Mouse (Mus musculus) urinary bladder, adult 18-20 months (tissue): ENCODE data around the gene Sec16a.
A peak's percentile ranks its signal among the peaks of the same experiment; 100 is the strongest.

ENCODE experiments used
- DNase-seq, 2 experiments: peaks; one replicate each; pipeline ENCODE4 v3.0.0; 2022; ENCODE audit warnings: low spot score in 2 of 2, mixed read lengths in 2 of 2

Gene Sec16a

DNA sequence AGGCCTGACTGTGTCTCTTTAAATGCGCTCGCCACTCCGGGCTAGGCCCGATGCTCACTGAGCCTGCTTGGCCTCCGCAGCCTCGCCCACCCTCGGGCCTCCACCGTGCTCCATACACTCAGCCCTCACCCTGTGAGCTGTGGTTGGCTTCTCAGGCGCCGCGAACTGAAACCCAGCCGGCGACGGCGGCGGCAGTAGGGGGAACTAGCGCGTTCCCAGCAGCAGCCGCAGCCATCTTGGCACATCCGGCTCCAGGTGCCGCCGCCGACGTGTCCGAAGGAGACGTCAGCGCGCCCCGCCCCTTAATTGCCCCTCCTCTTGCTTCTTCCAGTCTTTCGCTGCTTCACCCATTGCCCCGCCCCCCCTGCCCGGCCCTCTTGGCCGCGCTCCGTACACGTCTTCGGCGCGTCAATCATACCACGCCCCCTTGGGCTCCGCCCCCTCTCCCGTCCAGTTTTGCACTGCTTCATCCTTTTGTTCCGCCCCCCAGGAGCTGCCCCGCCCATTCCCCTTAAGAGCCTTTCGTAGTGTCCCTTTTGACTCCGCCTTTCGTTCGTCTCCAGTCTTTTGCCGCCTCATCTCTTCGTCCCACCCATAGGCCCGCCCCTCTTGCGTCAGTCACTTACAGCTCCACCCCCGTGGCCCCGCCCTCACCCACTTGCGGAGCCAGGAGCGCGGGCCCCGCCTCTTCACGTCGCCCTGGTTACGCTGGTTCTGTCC lies at the start of gene Sec16a:
TSS of gene Sec16a (minus strand) at position 271 of the 720 bp plus-strand sequence.
- DNase-seq, result peak; percentile 99 to 100

DNA sequence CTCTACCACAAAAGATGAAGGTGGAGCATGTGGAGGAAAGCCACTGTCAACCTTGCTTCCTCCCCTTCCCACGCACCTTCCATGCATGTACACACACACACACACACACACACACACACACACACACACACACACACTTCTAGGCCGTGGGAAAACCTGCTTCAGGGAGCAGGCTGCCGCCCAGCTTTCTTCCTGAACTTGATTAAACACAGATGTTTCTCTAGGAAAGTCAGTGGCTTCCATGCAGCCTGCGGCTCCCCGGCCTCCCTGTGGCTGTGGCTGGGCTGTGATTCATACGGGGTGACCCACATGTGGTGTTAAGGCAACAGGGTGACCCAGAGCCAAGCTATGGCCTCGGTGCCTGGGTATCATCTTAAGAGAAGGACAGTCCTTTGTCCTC lies 49.4 kb upstream of the Sec16a start:
- DNase-seq, result no peak

DNA sequence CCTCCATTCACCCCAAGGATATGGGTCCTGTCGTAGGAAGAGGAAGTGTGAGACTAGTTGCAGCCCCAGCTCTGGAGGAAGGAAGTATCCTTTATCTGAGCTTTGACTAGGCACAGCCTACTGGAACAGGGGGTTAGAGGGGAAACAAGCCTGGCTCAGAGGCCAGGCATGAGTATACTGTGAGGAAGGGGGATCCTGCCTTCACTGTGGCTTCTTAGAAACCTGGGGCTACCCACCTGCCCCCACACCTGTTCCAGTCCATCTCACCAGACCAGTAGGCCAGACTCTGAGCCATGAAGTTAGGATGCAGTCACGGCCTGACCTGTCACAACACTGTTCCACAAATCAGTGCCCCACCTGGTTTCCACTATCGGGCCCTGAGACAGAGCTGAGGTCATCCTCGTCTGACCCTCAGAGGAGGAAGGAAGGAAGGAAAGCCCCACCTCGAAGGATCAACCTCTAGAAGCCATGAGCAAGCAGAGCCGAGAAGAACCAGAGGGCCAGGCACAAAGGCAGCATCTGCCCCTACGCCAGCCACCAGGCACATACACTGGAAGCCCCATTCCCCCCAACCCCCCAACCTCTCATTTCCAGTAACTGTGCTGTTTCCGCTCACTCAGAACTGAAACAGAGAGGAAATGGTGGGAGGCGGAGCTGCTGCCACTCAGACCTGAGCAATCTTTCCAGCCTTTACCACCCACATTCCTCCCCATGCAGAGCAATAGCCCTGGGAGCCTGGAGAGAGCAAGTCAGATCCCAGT lies 48.2 kb upstream of the Sec16a start:
- no peak for DNase-seq

DNA sequence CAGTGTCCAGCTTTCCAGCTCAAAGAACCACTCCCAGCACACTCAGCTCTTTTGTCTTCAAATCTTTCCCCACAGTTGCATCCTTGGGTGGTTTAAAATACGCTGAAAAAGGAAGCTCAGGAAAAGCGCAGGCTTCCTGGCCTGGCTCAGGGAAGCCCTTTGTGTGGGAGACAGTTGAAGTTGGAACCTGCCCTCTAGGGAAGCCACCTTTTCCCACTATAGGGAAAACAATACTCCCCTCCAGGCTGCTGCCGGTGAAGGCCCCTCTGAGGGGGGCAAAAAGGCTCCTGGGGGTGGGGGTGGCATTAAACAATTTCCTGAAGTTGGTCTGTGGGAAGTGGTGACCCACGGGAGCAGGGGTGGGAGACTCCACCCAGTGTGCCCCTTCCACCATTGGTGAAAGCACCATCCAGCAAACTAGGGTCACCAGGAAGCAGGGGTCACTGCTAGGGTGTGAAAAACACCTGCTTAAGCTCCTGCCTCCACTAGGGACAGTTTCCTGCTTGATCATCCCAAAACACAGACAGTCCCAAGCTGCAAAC lies 45.8 kb upstream of the Sec16a start:
- DNase-seq, result no peak

DNA sequence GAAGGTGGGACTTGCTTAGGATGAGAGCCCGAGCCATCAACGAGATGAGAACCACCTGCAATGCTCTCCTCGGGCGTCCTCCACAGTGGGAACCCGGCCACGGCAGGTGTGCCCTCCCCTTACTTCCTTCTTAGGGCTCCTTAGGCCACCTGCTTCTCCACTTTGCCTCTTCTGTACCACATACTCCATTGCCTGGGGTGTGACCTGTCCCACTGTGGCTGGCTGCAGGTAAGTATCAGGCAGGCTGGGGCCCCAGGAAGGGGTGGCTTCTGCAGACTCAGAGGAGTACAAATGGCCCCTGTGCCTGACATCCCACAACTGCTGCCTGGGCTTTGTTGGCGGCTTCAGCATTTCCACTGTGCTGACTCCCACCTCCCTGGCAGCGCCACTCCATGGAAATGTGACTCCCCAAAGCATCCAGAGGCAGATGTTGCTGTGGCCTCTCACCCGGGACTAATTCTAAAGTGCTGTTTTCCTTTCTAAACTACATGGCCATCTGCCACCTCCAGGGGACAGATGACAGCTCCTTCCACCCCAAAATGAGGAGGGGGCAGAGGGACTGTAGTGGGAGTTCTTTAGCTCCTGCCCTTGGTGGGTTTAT lies 43.6 kb upstream of the Sec16a start:
- DNase-seq, result no peak

DNA sequence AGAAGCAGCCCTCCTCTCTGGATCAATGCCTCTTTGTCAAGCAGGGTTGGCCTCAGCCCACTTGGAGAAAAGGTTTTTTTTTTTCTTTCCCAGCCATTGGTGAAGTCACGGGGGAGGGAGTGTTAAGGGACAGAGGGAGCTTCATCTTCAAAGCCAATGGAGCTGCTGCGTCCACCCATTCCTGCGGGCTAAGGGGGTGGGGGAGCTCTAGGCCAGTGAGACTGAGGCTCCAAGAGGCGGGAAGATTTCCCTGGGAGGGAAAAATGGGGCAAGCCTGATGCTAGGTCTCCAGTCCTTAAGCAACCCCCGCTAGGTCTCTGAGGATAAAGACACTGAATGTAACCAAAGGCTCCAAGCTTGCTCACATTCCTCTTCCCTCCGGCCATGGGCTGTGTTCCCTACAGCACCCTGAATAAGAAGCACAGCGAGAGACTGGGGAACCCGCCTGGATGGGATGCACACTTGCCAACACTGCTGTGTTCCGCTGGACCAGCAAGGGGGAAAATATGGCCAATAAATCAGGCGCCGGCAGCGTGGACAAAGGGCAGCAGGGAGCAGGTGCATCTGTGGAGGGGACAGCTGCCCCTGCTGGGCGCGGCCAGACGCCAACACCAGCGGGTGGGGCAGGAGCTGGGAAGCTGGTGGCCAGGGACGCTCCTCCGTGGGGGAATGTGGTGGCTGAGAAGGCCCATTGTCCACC lies 42.5 kb upstream of the Sec16a start:
- DNase-seq, result no peak

DNA sequence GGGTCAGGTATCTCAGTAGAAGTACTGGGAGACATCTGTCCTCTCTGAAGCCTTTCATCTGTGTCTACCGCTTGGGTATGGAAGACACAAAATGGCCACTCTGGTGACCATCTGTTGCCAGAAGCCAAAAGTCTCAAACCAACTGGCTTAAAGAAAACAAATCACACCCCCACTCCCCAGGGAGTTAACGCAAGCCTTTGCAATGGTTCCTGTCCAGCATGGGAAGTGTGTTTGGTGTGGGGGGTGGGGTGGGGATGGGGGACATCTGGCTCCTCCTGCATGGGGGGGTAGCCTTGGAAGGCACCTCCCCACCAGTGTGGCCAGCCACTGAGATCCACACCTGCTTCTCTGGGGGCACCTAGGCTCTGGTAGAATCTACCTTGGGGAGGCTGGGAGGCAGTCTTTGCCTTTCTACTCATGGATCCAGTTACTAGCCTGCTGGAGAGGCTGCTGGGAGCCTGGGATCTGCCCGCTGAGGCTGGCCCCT lies 41.9 kb upstream of the Sec16a start:
- no peak for DNase-seq

DNA sequence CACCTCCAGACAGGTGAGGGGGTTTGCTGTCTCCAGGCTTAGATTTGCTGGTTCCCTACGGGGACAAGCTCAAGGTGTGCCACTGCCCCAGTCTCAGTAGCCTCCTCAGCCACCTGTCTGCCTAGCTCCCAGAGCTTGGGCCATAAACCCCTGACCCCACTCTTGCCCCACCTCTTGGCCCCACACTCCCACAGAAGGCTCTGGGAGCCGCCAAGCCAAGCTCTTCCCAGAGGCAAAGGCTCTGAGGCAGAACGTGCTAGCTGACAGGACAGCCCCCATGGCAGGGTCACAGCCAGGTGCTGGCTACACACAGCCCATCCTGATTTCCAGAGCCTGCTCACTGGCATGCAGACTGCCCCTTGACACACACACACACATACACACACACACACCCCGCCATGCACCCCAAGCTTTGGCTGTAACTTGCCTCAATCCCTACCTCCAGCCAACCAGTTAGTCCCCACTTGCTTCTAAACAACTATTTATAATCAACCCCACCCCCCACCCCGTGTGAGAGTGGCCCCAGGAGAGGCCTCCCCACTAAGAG lies 41.3 kb upstream of the Sec16a start:
- no peak for DNase-seq

DNA sequence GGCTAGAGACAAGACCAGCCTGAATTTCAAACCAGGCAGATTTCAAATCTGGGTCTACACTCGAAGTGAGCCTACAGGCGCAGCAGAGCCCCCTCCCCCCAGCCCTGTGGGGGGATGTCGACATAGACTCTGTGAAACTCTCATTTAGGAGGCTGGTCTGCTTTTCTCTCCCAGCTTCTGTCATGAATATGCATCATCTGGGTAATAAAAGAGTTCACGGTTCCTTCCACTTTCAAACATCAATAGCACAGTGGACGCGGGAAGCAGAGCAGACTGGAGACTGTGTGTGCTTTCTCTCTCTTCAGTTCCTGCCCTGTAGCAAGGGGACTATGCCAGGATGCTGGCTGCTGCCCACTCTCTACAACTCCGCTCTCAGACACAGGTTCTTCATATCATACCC lies 40.7 kb upstream of the Sec16a start:
- DNase-seq, result no peak

DNA sequence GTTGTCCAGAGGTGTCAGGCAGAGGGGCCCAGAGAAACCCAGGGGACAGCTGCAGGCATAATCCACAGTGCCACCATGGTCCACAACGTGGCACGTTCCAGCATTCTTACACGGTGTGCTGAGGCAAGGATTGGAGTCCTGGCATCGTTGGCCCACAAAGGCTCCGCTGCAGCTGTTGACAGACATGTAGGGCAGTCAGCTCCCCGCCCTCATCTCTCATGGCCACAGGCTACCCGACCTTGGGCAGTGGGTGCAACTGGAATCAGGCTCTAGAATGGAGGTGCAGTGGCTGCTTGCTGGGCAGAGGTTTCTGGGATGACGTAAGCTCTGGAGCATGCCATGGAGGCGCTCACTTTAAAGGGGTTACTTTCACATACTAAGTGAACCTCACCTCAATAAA lies 40.3 kb upstream of the Sec16a start:
- DNase-seq, result no peak

DNA sequence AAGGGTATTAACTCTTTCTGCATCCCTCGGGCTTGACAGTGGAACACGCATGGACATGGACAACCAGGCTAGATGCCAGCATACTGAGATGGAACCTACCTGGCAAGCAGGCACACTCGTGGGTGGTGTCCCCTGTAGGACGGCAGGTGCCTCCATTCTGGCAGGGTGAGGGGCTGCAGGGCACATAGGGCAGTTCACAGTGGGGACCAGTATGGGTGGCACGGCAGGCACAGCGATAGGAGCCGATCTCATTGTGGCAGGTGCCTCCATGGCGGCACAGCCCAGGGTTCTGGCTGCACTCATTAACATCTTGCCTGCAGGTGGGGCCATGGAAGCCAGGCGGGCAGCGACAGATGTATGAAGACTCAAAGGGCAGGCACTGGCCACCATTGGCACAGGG lies 39.2 kb upstream of the Sec16a start:
- DNase-seq, result no peak

DNA sequence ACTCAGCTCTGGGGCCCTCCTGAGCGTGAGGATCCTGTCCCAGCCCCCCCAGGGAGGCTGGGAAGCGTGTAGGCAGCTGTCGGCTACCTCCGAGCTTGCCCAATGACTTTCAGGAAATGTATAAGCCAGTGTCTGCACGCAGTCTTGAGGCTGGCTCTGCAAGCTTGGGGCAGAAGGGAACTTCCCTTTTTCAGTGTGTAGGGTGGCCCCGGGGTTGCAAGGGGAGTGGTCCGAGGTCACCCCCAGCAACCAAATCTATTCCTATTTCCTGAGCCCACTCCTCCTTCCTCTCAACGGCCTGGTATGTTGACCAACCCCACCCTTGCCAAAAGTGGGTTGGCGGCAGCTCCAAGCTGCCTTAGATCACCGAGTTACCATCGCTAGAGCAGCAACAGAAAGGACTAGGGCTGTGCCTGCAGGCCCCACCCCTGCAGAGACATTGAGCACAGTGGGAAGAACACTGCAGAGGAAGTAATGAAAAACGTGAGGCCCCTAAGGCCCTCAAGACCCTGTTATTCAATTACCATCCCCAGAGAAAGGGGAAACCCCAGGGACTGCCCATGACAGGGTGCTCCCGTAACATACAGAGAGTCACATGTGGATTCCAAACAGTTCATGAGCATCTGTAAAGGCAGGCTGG lies 38.3 kb upstream of the Sec16a start:
- DNase-seq, result no peak

DNA sequence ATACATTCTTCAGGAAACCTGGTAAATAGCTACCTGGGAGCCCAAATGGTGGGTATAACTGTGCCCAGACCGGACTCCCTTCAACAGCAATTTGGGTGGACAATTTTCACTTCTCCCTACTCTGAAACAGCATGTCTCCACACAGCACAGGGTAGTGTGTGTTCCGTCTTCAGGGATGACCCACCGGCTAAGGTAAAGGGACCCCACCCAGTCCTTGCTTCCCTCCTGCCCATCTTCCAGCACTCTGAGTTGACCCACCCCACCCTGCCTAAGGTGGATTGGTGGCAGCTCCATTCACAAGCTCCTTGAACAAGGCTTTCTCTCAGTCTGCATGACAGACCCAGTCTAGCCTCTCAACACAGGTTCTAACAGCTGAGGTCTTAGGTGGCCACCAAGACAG lies 37.8 kb upstream of the Sec16a start:
- no peak for DNase-seq

DNA sequence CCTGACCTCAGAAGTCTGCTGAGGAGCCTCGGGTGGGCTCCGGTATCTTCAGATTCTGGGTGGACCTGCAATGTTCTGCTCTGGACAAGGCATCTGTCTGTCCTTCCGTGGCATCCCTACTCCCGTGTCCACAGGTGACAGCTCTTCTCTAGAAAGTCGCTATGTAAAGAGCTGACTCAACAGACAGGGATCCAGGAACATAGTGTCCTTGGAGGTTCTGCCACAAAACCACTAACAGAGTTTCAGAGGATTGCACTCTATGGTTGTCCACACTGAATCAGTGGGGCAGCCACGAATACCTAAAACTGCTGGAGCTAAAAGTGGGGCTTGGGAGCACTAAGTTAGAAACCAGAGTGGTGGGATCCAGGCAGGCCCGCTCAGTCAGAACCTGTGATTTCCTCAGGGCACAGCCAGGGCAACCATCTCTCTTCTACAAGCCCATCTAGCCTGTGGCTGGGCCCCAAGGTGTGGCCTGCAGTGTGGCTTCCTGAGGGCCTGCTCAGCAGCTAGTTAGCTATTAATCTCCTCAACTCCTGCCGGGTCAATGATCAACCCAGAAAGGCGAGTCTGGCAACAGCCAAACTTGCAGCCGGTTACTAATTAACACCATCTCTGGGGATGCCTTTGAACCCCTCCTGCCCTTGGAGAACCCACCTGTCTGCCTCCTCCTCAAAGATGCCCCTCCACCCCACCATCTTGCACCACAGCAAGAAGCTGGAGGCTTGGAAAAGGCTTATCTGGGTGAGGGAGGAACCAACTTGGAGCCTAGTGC lies 36.9 kb upstream of the Sec16a start:
- DNase-seq, result no peak

DNA sequence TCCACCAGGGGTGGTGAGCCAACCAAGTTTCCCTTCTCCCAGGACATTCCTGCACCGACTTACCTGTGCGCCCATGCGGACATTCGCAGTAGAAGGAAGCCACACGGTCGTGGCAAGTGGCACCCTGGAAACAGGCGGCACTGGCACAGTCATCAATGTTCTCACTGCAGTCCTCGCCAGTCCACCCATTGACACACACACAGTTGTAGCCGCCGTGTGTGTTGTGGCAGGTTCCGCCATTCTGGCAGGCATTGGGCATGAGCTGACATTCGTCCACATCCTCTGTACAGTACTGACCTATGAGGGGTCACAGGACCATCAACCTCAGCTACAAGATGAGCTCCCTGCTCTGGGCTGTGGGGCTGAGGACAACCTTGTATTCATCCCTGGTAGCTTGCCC lies 35.9 kb upstream of the Sec16a start:
- no peak for DNase-seq

DNA sequence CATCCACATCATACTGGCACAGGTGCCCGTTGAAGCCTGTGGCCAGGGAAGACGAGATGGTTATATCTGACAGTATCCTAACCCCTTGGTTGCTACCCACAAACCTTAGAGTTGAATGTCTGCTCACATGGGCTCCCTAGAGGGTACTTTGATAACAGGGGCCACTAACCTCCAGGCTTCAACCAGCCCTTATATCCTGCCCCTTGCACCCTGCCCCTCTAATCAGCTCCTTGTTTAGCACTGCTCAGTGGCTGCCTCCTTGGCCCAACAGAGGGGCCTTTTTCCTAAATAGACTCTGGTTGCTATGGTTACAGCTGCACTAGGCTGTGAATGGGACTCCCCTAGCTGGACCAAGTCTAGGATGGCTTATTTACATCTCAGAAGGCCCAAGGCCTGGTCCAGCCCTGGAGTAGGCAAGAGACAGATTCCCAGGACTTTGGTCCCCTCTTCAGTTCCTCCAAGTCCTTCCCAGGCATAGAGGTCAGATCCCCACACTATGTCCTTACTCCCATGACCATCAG lies 33.7 kb upstream of the Sec16a start:
- no peak for DNase-seq

DNA sequence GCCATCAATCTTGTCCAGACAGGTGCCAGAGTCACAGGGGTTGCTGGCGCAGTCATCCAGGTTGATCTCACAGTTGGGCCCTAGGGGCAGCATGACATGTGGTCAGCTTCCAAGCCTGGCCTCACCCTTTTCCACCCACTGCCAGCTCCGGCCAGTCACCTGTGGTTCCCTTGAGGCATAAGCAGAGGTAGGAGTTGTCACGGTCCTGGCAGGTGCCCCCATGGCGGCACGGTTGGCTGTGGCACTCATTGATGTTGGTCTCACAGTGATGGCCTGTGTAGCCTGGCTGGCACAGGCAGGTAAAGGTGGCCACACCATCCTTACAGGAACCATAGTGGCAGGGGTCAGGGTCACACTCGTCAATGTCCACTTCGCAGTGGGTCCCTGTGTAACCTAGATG lies 32.9 kb upstream of the Sec16a start:
- no peak for DNase-seq

DNA sequence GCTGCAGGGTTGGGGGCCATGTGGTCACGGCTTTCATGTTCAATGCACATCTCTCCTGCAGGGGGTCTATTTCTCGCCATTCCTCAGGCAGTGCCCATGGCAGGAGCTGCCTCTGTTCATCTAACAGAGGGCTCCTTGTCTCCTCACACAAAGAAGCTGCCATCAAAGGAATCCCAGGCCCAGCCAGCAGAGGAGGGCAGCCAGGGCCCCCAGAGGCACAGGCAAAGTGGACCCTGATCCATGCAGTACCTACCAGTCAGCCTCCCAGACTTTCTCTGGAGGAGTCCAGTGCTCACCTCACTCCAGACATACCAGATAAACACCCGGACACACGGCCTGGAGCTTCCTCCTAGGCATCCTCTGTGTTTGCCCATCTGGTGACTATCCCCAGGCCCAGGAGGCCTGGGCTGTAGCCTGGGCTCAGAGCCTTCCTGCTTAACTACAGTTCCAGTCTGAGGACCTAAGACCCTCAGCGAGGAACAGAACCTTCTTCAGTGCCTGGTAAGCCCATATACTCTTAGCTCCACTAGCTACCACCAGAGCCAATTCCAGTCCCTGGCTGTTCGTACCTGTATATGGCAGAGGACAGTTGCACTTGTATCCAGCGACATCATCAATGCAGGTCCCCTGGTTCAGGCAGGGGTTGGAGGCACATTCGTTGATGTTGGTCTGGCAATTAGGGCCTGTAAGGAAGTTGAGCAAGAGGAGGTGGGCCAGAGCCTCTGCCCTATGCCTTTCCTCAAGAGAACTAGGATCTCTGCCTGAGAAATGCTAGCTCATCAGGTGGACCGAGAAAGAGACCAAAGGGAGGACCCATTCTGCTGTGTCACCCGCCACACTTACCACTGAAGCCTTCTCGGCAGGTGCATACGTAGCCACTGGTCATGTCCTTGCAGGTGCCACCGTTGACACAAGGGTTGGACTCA lies 30.8 kb upstream of the Sec16a start:
- no peak for DNase-seq
